Mouse (Mus musculus) stomach, postnatal 0 days (tissue): ENCODE measurements around the gene Psmb3.

Experiments
- CTCF ChIP-seq: IDR thresholded peaks from 2 replicates; pipeline ENCODE4 v1.5.1; 2016; ENCODE audit warnings: antibody characterized with exemption, low read depth, mild to moderate bottlenecking, moderate library complexity
- EP300 ChIP-seq: optimal IDR thresholded peaks from 2 replicates; pipeline ENCODE3; 2016; ENCODE audit warnings: antibody characterized with exemption

- TF ChIP-seq EP300: no peak
- TF ChIP-seq CTCF: no peak
Measured at GRCm38 (mm10) chr11:97719041-97719440, 15.8 kb downstream of the Psmb3 start.
